24 mouse cellular contexts compared by ENCODE assay signal in the genomic region with DNA sequence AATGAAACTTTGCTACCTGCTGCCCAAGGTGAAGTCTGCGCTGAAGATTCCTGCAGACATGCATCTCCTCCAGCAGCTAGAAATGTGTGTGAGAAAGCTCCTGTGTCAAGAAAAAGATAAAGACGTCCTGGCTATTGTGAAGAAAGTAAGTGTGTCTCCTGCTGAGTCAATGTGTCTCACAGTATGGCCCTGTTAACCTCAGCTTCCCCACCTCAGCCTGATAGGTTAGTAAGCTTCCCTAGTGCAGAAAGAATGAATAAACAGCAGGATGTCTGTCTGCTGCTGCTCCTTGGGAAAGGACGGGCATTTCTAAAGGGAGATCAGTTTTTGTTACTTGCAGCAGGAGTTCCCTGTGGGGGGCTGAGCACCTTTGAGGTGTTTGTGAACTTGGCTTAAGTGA. TPM values are rescaled to one million over a fixed set of nuclear protein-coding genes. Genes with fewer than 3 reads are reported as not detected.
"Had no signal": no experiment of that assay in that cellular context is flagged by ENCODE, and none has a peak within 500 bp of the region (broad histone marks: within the 10 kb centered on the region; RNA-seq: fewer than 3 reads in every experiment).

No protein-coding gene starts in this region.

- DNase-seq: lung, adult 18-20 months; lung, embryonic 14.5 days; lung, postnatal 10 days; lung, postnatal 36 days; right cerebral cortex, postnatal 14 days; thymus, adult 2 months; thymus, postnatal 25 days; thymus, postnatal 4 days had no signal

- ATAC-seq: midbrain, embryonic 13.5 days; midbrain, embryonic 15.5 days had no signal

- H3K4me2 ChIP-seq: lung, embryonic 14.5 days; midbrain, embryonic 13.5 days; midbrain, embryonic 15.5 days; neural tube, embryonic 12.5 days; stomach, embryonic 15.5 days had no signal

- H3K27me3 ChIP-seq: megakaryocyte, embryonic 14.5 days; midbrain, embryonic 13.5 days; midbrain, embryonic 15.5 days; neural tube, embryonic 12.5 days; stomach, embryonic 15.5 days had no signal

- H3K4me1 ChIP-seq: megakaryocyte, embryonic 14.5 days; midbrain, embryonic 15.5 days; neural tube, embryonic 12.5 days; stomach, embryonic 15.5 days had no signal

- H3K9me3 ChIP-seq: midbrain, embryonic 13.5 days; midbrain, embryonic 15.5 days; neural tube, embryonic 12.5 days; stomach, embryonic 15.5 days had no signal

- H3K36me3 ChIP-seq: midbrain, embryonic 13.5 days; midbrain, embryonic 15.5 days; neural tube, embryonic 12.5 days; stomach, embryonic 15.5 days had no signal

- H3K4me3 ChIP-seq: megakaryocyte, embryonic 14.5 days; midbrain, embryonic 13.5 days; midbrain, embryonic 15.5 days; neural tube, embryonic 12.5 days; stomach, embryonic 15.5 days had no signal

- H3K27ac ChIP-seq: macrophage; midbrain, embryonic 13.5 days; midbrain, embryonic 15.5 days; neural tube, embryonic 12.5 days; stomach, embryonic 15.5 days; stomach, postnatal 0 days had no signal

- H3K9ac ChIP-seq: lung, embryonic 14.5 days; midbrain, embryonic 13.5 days; midbrain, embryonic 15.5 days; neural tube, embryonic 12.5 days; stomach, embryonic 15.5 days had no signal

RNA-seq across cellular contexts. Expression of gene Serpina10, which starts 30.9 kb away (rescaled TPM):
- total RNA-seq: megakaryocyte progenitor cell, adult 5-6 weeks; midbrain, postnatal 0 days; monocyte, adult 5-6 weeks; neutrophil, adult 5-6 weeks had no signal
- polyA plus RNA-seq: lung, embryonic 14.5 days; lung, embryonic 16.5 days; macrophage; midbrain, embryonic 13.5 days; neural tube, embryonic 14.5 days; testis, adult 2 months; urinary bladder, adult 2 months had no signal

RNA-seq across cellular contexts. Expression of gene Serpina6, which starts 56.6 kb away (rescaled TPM):
- total RNA-seq: megakaryocyte progenitor cell, adult 5-6 weeks; midbrain, postnatal 0 days; monocyte, adult 5-6 weeks; neutrophil, adult 5-6 weeks had no signal
- polyA plus RNA-seq: macrophage; midbrain, embryonic 15.5 days; midbrain, postnatal 0 days; spleen, adult 2 months; stomach, postnatal 0 days; thymus, adult 2 months; urinary bladder, adult 2 months had no signal
